Mouse (Mus musculus) mesoderm, embryonic 11.5 days (tissue): ENCODE measurements around the gene Inpp5b.

Source experiments
- DNase-seq: peaks from one replicate; pipeline ENCODE4 v3.0.0-alpha.2; 2012; ENCODE audit warnings: low read depth, low spot score

Gene Inpp5b

DNA sequence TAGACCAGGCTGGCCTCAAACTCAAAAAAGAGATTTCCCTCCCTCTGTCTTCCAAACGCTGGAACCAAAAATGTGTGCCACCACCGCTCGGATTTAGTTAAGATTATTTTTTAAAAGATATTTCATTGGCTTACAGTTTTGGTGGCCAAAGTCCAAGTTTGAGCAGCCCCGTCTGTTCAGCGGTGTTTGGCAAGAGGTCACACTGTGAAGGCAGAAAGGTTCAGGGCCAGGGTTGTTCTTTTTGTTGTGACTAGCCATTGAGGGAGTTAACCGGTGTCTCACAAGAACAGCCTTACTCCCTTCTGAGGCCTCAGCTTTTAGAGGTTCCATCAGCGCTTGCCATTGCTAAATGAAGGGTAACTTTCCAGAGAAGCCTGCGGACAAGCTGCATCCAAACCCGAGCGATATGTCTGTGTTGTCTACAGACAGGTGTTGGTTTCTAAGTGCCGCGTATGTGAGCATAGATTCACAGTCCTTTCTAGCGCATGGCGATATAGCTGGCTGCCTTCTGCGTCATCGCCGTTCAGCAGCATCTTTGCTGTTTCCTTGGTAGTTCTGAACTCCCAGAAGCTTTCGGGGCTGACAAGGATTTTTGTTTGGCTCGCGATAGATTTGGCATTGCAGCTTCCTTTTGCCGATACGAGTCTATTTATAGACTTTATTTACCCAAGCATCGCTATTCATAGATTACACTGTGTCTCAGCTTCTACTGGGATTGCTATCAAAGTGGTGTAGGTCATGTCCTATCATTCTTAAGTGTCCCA is 24.3 kb downstream of the Inpp5b start:
- no peak for DNase-seq

GRCm38 (mm10) chr4:124766566-124766940 is 24.9 kb downstream of the Inpp5b start:
- DNase-seq: no peak

GRCm38 (mm10) chr4:124768963-124769591 is 27.4 kb downstream of the Inpp5b start:
- DNase-seq: no peak

DNA sequence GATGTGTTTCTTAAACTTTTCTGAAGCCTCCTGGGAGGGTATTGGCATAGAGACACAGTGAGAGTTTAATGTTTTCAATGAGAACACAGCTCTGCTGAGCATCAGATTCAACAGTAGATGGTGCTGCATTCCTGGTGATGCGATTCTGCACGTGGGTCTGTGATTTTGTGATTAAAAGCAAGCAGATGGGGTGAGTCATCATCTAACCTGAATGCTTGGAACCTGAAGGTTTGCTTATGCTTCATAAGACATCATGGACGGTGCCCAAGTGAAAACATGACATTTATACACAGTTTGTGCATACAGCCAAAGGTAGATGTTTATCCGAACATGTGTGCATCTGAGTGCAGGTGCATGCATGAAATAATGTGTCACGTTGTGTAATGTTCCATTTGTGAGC is 29.0 kb downstream of the Inpp5b start:
- no peak for DNase-seq

- DNase-seq: no peak
Observed at GRCm38 (mm10) chr4:124772125-124772524, 30.5 kb downstream of the Inpp5b start.

DNA sequence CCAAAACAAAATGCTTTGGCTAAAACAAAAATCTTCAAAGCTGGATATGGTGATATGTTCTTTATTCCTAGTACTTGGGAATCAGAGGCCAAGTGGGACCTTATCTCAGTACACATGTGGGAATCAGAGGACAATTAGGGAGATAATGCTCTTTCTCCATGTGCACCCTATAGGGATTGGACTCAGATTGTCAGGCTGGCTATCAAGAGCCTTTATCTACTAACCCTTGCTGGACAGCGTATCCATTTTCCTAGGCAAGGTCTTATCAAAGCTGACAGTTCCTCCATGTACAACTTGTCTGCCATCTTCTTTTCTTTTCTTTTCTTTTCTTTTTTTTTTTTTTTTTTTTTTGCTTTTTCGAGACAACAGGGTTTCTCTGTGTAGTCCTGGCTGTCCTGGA is 31.8 kb downstream of the Inpp5b start:
- no peak for DNase-seq

- no peak for DNase-seq
Observed at GRCm38 (mm10) chr4:124773995-124774394, 32.3 kb downstream of the Inpp5b start.

- no peak for DNase-seq
Observed at GRCm38 (mm10) chr4:124774429-124774828, 32.8 kb downstream of the Inpp5b start.

DNA sequence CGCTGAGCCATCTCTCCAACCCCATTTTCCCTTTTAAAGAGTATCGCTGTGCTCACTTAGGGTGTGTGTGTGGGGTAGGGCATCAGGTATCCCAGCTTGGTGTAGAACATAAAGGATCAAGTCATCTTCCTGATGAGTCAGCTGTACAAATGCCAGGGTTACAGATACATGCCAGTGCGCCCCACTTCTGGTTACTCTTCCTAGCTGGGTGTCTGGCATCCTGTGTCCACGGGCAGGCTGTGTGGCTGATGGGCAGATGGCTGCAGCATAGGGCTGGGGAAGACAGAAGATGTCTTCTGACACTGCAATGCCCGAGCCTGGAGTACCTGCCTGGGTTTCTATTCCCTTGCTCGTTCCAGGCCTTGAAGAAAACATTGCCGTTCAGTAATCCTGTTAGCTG is 39.7 kb downstream of the Inpp5b start:
- no peak for DNase-seq

- DNase-seq: no peak
Observed at GRCm38 (mm10) chr4:124782395-124782794, 40.7 kb downstream of the Inpp5b start.

- DNase-seq: no peak
Observed at GRCm38 (mm10) chr4:124783937-124784336, 42.3 kb downstream of the Inpp5b start.

- no peak for DNase-seq
Observed at GRCm38 (mm10) chr4:124790013-124790412, 48.4 kb downstream of the Inpp5b start.

- no peak for DNase-seq
Observed at GRCm38 (mm10) chr4:124792114-124792513, 50.5 kb downstream of the Inpp5b start.

DNA sequence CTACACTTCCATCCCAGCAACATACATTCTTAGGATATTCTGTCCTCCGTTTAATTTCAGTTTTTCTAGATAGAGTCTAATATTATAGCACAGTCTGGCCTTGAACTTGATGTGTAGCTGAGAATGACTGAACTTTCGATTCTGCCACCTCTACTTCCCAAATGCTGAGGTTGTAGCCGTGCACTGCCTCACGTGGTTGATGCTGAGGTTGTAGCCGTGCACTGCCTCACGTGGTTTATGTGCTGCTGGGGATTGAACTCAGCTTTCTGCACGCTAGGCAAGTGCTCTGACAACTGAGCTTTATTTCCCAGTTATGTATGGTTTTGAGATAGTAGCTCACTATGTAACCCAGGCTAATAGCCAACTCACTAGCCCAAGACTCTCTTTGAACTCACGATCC is 54.5 kb downstream of the Inpp5b start:
- no peak for DNase-seq

GRCm38 (mm10) chr4:124796913-124797312 is 55.3 kb downstream of the Inpp5b start:
- no peak for DNase-seq

- DNase-seq: peak; percentile 93
Observed at GRCm38 (mm10) chr4:124801552-124802308, 60.1 kb downstream of the Inpp5b start, which contains the start of gene Mtf1. Gene Mtf1, plus strand, starts transcription at chr4:124802104.

DNA sequence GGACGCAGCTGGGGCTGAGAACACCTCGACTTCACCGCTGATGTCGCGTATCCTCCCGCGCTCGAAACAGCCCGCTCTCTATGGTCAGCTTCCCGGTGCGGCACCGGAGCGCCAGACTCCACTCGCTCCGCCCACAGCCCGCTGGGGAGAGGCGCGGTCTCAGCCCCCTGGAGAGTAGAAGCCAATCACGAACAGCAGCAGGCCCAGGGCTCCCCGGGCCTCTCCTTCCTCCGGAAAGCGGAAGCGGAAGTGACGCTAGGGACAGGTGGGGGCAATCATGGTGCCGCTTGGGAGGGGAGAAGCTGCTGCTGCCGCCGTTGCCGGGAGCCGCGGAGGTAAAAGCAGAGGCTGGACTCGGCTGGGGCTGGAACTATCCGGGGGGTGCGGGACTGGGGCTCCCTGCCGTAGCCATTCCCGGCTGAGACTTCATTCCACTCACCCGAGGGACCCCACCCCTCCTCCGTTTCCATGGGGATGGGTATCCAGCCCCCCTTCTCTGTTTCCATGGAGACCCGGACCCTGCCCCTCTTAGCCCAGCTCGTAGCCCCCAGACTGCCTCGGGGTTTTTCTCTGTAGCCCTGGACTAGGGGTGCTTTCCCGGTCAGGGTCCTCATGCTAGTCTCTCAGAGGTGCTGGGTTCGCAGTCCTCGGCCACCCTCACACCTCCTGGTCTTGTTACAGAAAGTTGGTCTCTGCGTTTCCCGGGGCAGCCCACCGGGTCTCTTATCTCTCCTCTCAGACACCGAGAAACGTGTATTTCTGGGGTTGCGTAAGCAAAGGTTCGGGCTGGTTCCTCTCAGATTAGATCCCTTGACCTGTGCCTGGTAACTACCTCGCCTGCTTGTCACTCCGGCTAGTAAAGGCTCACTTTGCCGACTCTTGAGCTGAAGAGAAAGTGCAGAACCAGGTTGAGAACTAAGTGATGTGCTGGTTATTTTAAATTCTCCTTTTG is 60.9 kb downstream of the Inpp5b start:
- peak; percentile 97 for DNase-seq

- DNase-seq: no peak
Observed at GRCm38 (mm10) chr4:124803406-124803805, 61.8 kb downstream of the Inpp5b start.

DNA sequence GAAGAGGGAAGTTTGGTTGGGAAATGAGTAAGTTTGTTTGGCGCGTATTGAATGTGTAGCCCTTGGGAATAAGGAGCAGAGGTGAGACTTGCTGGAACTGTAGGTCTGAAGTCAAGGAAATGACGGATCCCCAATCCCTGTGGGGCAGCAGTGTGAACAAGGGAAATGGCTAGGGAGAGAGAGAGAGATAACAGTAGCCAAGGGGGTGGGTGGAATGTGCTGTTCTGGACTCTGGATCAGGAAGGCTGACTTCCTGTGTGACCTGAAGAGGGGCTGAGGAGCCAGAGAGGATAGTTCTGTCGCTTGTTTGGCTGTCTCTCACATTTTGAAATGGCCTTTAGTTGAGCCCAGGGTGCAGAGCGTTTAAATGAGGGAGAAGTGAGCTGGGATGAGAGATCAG is 66.9 kb downstream of the Inpp5b start:
- DNase-seq: no peak

GRCm38 (mm10) chr4:124809136-124809883 is 67.7 kb downstream of the Inpp5b start:
- DNase-seq: no peak

DNA sequence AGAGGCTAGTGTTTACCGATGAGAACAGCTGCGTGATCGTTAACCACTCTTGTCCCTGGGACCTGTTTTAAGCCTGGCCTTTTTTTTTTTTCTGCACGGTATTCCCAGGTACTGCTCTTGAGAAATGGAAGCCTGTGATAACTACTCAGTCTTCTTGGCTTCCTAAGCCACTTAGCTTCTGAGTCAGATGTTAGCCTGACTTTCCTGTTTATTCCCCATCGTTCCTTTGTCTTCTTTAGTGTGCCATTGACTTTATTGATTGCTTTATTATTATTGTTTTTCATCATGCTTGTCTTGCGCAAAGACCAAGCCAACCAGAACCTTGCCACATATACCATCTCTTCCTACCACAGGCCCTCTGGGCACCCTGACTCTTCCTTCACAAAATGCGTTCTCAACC is 68.4 kb downstream of the Inpp5b start:
- no peak for DNase-seq
